Mouse (Mus musculus) left cerebral cortex, postnatal 14 days (tissue): ENCODE measurements around the gene Ehf. TPM values are rescaled to one million over a fixed set of nuclear protein-coding genes. Genes with fewer than 3 reads are reported as not detected.

Experiments used
- DNase-seq, 2 experiments: peaks; one replicate each; pipeline ENCODE4 v3.0.0; 2021 to 2022; ENCODE audit warnings: low spot score in 2 of 2, mixed read lengths in 1 of 2
- intact Hi-C: fragments of 180-260 bp; cut with DNase I; formaldehyde crosslinking; loops from one replicate; pipeline ENCODE4 v1.15.1; 2025
- total RNA-seq, 2 experiments: library from RNA; stranded (reverse); gene quantifications; 2 replicates each; pipeline ENCODE4 v1.2.3; 2021

Ehf gene
- total RNA-seq, 2 experiments from 2014 or later = 0.13 to 0.25 TPM

DNA sequence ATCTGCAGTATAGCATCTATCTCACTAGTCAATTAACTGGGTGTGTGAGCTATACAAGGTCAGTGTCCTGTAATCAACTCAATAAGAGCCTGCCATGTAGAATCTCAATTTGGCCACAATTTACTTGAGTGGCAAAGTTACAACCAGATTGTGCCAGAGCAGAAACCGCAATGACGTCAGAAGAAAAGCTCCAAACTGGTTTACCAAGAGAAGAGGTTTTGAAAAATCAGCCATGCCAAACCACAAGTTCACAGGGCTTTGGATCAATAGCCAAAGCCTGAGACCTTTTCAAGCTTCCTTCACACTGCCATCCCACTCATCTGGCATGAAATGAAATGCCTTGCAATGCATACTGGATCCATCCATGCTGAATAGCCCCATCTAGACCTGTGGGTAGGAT lies 76.3 kb downstream of the Ehf start:
- intact Hi-C loops = no loop called here
- DNase-seq = no peak

DNA sequence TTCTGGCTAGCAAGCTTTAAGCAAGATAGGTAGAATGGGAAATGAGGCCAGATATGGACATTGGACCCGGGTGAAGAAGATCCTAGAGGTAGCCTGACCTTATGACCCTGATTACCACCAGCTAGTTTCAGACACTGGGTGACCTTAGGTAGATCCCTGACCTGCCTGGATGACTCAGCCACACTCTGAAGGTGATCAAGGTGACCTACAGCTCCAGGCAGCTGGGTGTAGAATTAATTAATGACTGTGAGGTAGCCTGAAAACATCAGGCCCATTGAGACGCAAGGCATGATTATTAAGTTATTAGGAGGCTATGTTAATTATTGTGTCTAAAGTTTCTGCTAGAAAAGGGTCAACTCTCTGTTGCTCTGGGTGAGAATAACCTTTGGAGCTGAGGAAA lies 82.2 kb downstream of the Ehf start:
- intact Hi-C loops = no loop called here
- DNase-seq = no peak

DNA sequence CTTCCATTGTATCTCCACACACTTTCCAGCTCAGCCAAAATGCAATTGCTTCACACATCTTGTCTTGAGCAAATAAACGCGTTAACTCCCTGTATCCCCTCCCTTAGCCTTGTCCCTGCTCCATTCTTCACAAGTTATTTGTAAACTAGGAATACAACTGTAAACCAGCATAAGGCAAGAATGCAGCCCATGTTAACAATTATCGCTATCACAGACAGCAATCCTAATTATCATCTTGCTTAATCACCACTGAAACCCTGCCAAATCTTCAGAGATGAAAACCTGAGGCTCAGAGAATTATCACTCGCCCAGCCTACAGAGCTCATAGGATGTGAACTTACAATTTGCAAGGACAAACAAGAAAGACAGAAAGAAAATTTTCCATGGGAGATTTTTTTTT lies 84.8 kb downstream of the Ehf start:
- intact Hi-C loops = no loop called here
- DNase-seq = no peak

DNA sequence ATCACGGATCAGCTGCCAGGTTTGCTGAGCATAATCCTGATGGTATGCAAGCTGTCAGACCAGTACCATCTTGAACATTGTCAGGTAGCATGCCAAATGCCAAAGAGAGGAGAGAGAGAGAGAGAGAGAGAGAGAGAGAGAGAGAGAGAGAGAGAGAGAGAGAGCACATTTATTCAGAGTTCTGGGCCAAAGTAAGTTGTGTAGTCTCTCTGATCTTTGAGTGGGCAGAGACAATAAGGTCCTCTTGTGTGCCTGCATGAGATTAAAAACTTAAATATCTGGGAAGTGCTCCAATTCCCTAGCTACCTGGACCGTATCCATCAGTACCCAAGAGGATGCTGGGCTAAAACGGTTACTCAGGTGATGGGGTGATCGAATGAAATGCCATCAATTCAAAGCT lies 87.3 kb downstream of the Ehf start:
- DNase-seq = no peak
- intact Hi-C loops = no loop called here

DNA sequence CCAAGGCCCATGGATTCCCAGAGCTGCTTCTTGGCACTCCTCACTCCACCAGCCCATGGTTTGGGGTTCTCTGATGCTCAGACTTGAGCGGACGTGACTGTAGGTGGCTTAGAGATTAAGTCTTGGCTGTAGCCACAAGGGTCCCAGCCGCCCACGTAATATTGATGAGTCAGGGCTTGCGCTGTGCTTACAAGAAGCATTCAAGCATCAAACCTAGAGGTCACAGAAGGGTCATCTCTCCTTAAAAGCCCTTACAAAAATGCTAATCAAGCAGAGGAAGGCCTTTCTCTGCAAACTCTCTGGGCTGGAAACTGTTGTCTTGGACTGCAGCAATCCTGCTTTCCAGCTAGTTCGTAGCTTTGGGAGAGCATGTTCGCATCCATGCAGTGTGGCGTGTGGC lies 88.2 kb downstream of the Ehf start:
- intact Hi-C loops = no loop called here
- no peak for DNase-seq

DNA sequence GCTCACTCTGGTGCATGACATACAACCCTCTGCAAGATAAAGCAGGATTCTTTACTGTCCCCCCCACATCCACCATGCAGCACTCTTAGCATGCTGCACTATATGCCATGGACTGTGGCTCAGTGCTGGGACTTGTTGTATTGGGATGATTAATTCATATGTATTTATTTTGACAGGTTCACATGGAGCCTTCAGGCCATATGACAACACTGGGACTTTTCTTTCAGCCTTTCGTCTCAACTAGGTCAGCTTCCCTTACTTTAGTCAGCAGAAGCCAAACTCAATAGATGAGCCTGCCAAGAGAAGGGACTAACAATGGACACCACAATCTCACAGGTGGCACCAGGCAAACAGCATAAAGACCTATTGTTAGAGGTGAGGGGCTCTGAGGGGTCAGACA lies 89.5 kb downstream of the Ehf start:
- intact Hi-C loops = no loop called here
- DNase-seq = no peak

Other genes starting within 250 kb of the Ehf start
- 10 to 100 TPM; 72.6 to 75.9 TPM for gene Pdhx, start 229.8 kb downstream of the Ehf start, total RNA-seq
- 10 to 100 TPM; 21.6 to 30.9 TPM for gene Apip, start 229.6 kb downstream of the Ehf start, total RNA-seq
- 1 to 10 TPM in 1 of 2 experiments, under 1 TPM in 1; 0.72 to 1.0 TPM for gene Elf5, start 108.4 kb upstream of the Ehf start, total RNA-seq
- gene Cat, start 181.9 kb upstream of the Ehf start, total RNA-seq = 10 to 100 TPM; 55.0 to 60.0 TPM